Mouse (Mus musculus) liver, embryonic 14.5 days (tissue): ENCODE measurements around the gene Xaf1.

ENCODE experiments used
- CTCF ChIP-seq: IDR thresholded peaks from 2 replicates; pipeline ENCODE4 v1.5.1; 2016; ENCODE audit warnings: antibody characterized with exemption, low read depth, control low read depth
- EP300 ChIP-seq: IDR thresholded peaks from 2 replicates; pipeline ENCODE4 v1.6.1; 2016; ENCODE audit warnings: antibody characterized with exemption, low read depth

DNA sequence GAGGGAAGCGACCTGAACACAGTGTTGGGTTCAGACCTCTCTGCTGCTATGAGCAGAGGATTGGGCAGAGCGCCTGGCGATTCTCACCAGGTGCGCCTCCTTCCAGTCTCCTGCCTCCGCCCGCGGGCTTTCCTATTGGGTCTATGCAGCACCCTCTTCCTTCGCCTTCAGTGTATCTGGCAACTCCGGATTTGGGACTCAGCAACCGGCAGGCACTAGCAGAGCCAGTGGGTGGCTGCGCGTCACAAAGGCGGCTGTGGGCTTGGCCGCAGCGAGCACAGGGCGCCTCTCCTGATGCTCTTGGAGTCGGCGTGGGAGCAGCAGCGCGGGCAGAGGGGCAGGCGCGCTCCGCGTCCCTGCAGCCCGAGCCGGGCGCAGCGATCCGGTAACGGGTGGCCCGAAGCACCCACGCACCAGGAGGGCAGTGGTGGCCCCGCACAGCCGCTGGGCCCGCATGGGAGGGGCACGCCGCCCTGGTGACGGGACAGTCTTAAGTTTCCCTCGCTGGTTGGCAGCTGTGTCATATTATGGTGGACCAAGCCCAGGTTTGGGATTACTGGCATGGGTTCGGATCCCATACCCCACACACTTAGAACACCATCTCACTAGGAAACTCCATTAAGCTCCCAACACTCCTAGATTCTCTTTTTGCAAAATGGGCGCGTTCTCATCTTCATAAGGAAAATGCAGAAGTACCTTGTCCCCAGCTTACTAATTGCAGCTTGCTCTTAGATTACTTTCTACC, 12.9 kb downstream of the Xaf1 start, which contains the start of gene Fbxo39:
- no peak for TF ChIP-seq CTCF
- TF ChIP-seq EP300 = no peak
